Mouse (Mus musculus): Measurements from ENCODE around the gene Slc15a3. TPM values are rescaled to one million over a fixed set of nuclear protein-coding genes. Genes with fewer than 3 reads are reported as not detected.

Gene Slc15a3
- polyA plus RNA-seq (2012), result not detected in 2 replicates

- TF ChIP-seq GATA1 (IDR thresholded peaks at IDR 0.05; ENCODE audit: low read length), result no peak
Measured at GRCm38 (mm10) chr19:10839010-10839892, at the start of gene Slc15a3. TSS of gene Slc15a3 (plus strand) at chr19:10839727.

GRCm38 (mm10) chr19:10790323-10790722 is 49.2 kb upstream of the Slc15a3 start:
- TF ChIP-seq GATA1 (IDR thresholded peaks at IDR 0.05; ENCODE audit: low read length), result no peak

- no peak for TF ChIP-seq GATA1 (IDR thresholded peaks at IDR 0.05; ENCODE audit: low read length)
Measured at GRCm38 (mm10) chr19:10793044-10793443, 46.5 kb upstream of the Slc15a3 start.

GRCm38 (mm10) chr19:10794916-10795315 is 44.6 kb upstream of the Slc15a3 start:
- TF ChIP-seq GATA1 (IDR thresholded peaks at IDR 0.05; ENCODE audit: low read length), result no peak

- no peak for TF ChIP-seq GATA1 (IDR thresholded peaks at IDR 0.05; ENCODE audit: low read length)
Measured at GRCm38 (mm10) chr19:10798576-10798975, 41.0 kb upstream of the Slc15a3 start.

- TF ChIP-seq GATA1 (IDR thresholded peaks at IDR 0.05; ENCODE audit: low read length), result no peak
Measured at GRCm38 (mm10) chr19:10799155-10799554, 40.4 kb upstream of the Slc15a3 start.

- no peak for TF ChIP-seq GATA1 (IDR thresholded peaks at IDR 0.05; ENCODE audit: low read length)
Measured at GRCm38 (mm10) chr19:10801070-10801469, 38.5 kb upstream of the Slc15a3 start.

- TF ChIP-seq GATA1 (IDR thresholded peaks at IDR 0.05; ENCODE audit: low read length), result no peak
Measured at GRCm38 (mm10) chr19:10801906-10802305, 37.6 kb upstream of the Slc15a3 start.

- no peak for TF ChIP-seq GATA1 (IDR thresholded peaks at IDR 0.05; ENCODE audit: low read length)
Measured at GRCm38 (mm10) chr19:10803751-10804150, 35.8 kb upstream of the Slc15a3 start.

GRCm38 (mm10) chr19:10804850-10805660 is 34.5 kb upstream of the Slc15a3 start:
- no peak for TF ChIP-seq GATA1 (IDR thresholded peaks at IDR 0.05; ENCODE audit: low read length)

- TF ChIP-seq GATA1 (IDR thresholded peaks at IDR 0.05; ENCODE audit: low read length), result no peak
Measured at GRCm38 (mm10) chr19:10805661-10806285, 33.8 kb upstream of the Slc15a3 start.

- no peak for TF ChIP-seq GATA1 (IDR thresholded peaks at IDR 0.05; ENCODE audit: low read length)
Measured at GRCm38 (mm10) chr19:10808524-10809233, 30.8 kb upstream of the Slc15a3 start.

GRCm38 (mm10) chr19:10809428-10810175 is 29.9 kb upstream of the Slc15a3 start:
- no peak for TF ChIP-seq GATA1 (IDR thresholded peaks at IDR 0.05; ENCODE audit: low read length)

- no peak for TF ChIP-seq GATA1 (IDR thresholded peaks at IDR 0.05; ENCODE audit: low read length)
Measured at GRCm38 (mm10) chr19:10810176-10810492, 29.4 kb upstream of the Slc15a3 start.

GRCm38 (mm10) chr19:10811471-10811870 is 28.1 kb upstream of the Slc15a3 start:
- no peak for TF ChIP-seq GATA1 (IDR thresholded peaks at IDR 0.05; ENCODE audit: low read length)

Measured in G1E-ER4 (cell line).